Mouse (Mus musculus) neural tube, embryonic 12.5 days (tissue): ENCODE measurements around the gene Sfxn4. TPM values are rescaled to one million over a fixed set of nuclear protein-coding genes. Genes with fewer than 3 reads are reported as not detected.

Experiments
- ATAC-seq: fragments of 200-750 bp; cut with Nextera tagmentation; 2 replicates; pipeline ENCODE4 v1.8.0; 2017; ENCODE audit warnings: low read depth, mild to moderate bottlenecking, moderate TSS enrichment, moderate library complexity; ENCODE audit not compliant: low FRiP score
- H3K27ac ChIP-seq: fragments of 300-500 bp; sonication (generic); 2 replicates; pipeline ENCODE4 v1.5.1; 2016
- H3K27me3 ChIP-seq: fragments of 300-500 bp; sonication (generic); replicated peaks from 2 replicates; pipeline ENCODE4 v1.6.1; 2016; ENCODE audit warnings: mild to moderate bottlenecking
- H3K36me3 ChIP-seq: fragments of 300-500 bp; sonication (generic); 2 replicates; pipeline ENCODE4 v1.6.1; 2016; ENCODE audit warnings: mild to moderate bottlenecking
- H3K4me1 ChIP-seq: fragments of 300-500 bp; sonication (generic); 2 replicates; pipeline ENCODE4 v1.6.1; 2016
- H3K4me2 ChIP-seq: fragments of 300-500 bp; sonication (generic); replicated peaks from 2 replicates; pipeline ENCODE4 v1.6.1; 2016; ENCODE audit warnings: mild to moderate bottlenecking
- H3K4me3 ChIP-seq: fragments of 300-500 bp; sonication (generic); 2 replicates; pipeline ENCODE4 v1.5.1; 2016
- H3K9ac ChIP-seq: fragments of 300-500 bp; sonication (generic); 2 replicates; pipeline ENCODE4 v1.6.1; 2016; ENCODE audit warnings: mild to moderate bottlenecking
- H3K9me3 ChIP-seq: fragments of 300-500 bp; sonication (generic); 2 replicates; pipeline ENCODE4 v1.6.1; 2016; ENCODE audit warnings: mild to moderate bottlenecking
- WGBS: fragments of 180-500 bp; shearing (Covaris S2); methylation state at CpG from one replicate; pipeline ENCODE4 v1.1.7; 2016; 5-methylcytosine and 5-hydroxymethylcytosine counted together
- polyA plus RNA-seq: library from polyadenylated mRNA; unstranded; fragments of >200 nt; fragmentation: Nextera tagmentation; extraction: Ambion mirVana; gene quantifications from 2 replicates; pipeline ENCODE4 v1.2.1, GENCODE M21; 2016

The Sfxn4 gene
- 14.2 and 15.0 TPM in 2 replicates for polyA plus RNA-seq

GRCm38 (mm10) chr19:60860868-60861700, at the start of gene Sfxn4:
TSS of gene Sfxn4 (minus strand) at chr19:60861479.
- ATAC-seq = peak; percentile 100
- Histone ChIP-seq H3K4me1 (no peaks in the 10 kb centered on the region), H3K4me2 (peak within 1 kb of the TSS; percentile 72), H3K27me3 (no peaks in the 10 kb centered on the region), H3K4me3 (peak within 1 kb of the TSS; percentile 47), H3K36me3 (peaks cover 12% of the 10 kb centered on the region), H3K9ac (peak within 1 kb of the TSS; percentile 67), H3K9me3 (no peaks in the 10 kb centered on the region), H3K27ac (no peak within 1 kb of the TSS)
- WGBS = 4% methylated on average over 30 of the region's 30 CpGs

GRCm38 (mm10) chr19:60910304-60910703, 49.0 kb upstream of the Sfxn4 start:
- no peak for ATAC-seq
- Histone ChIP-seq H3K36me3 (no peaks in the 10 kb centered on the region), H3K9me3 (no peaks in the 10 kb centered on the region), H3K4me3 (no peak overlapping the region), H3K9ac (no peak overlapping the region), H3K27ac (no peak overlapping the region), H3K27me3 (no peaks in the 10 kb centered on the region), H3K4me1 (no peaks in the 10 kb centered on the region), H3K4me2 (no peak overlapping the region)

- H3K36me3 ChIP-seq = no peaks in the 10 kb centered on the region
- H3K27me3 ChIP-seq = no peaks in the 10 kb centered on the region
- no peak overlapping the region for H3K27ac ChIP-seq
- WGBS = 93% methylated on average over 5 of the region's 5 CpGs
- no peak overlapping the region for H3K4me3 ChIP-seq
- H3K4me1 ChIP-seq = no peaks in the 10 kb centered on the region
- H3K9me3 ChIP-seq = no peaks in the 10 kb centered on the region
- no peak overlapping the region for H3K4me2 ChIP-seq
- no peak for ATAC-seq
- no peak overlapping the region for H3K9ac ChIP-seq
Measured at GRCm38 (mm10) chr19:60905477-60905876, 44.2 kb upstream of the Sfxn4 start.

GRCm38 (mm10) chr19:60903971-60904370, 42.7 kb upstream of the Sfxn4 start:
- ATAC-seq = no peak
- Histone ChIP-seq H3K27ac (no peak overlapping the region), H3K9ac (no peak overlapping the region), H3K4me1 (no peaks in the 10 kb centered on the region), H3K36me3 (no peaks in the 10 kb centered on the region), H3K27me3 (no peaks in the 10 kb centered on the region), H3K4me3 (no peak overlapping the region), H3K4me2 (no peak overlapping the region), H3K9me3 (no peaks in the 10 kb centered on the region)
- WGBS = 92% methylated on average over 1 of the region's 1 CpGs

GRCm38 (mm10) chr19:60903139-60903538, 41.9 kb upstream of the Sfxn4 start:
- 90% methylated on average over 1 of the region's 1 CpGs for WGBS
- ATAC-seq = no peak
- no peaks in the 10 kb centered on the region for H3K4me1 ChIP-seq

GRCm38 (mm10) chr19:60895251-60895880, 34.1 kb upstream of the Sfxn4 start:
- Histone ChIP-seq H3K9me3 (no peaks in the 10 kb centered on the region), H3K4me3 (no peak overlapping the region), H3K4me2 (no peak overlapping the region), H3K9ac (no peak overlapping the region), H3K27me3 (no peaks in the 10 kb centered on the region), H3K27ac (no peak overlapping the region), H3K4me1 (0 out of 2 replicates have a peak, but pooled peaks cover 9% of the 10 kb centered on the region), H3K36me3 (no peaks in the 10 kb centered on the region)
- ATAC-seq = no peak
- WGBS = 48% methylated on average over 3 of the region's 3 CpGs

More at GRCm38 (mm10) chr19:60903139-60903538, 41.9 kb upstream of the Sfxn4 start:
- Histone ChIP-seq H3K36me3 (no peaks in the 10 kb centered on the region), H3K9ac (no peak overlapping the region), H3K27ac (no peak overlapping the region), H3K27me3 (no peaks in the 10 kb centered on the region), H3K4me3 (no peak overlapping the region), H3K4me2 (no peak overlapping the region), H3K9me3 (no peaks in the 10 kb centered on the region)

GRCm38 (mm10) chr19:60891934-60892547, 30.8 kb upstream of the Sfxn4 start:
- Histone ChIP-seq H3K9me3 (no peaks in the 10 kb centered on the region), H3K27me3 (no peaks in the 10 kb centered on the region), H3K4me1 (0 out of 2 replicates have a peak, but pooled peaks cover 14% of the 10 kb centered on the region), H3K27ac (no peak overlapping the region), H3K36me3 (no peaks in the 10 kb centered on the region), H3K4me2 (peak overlapping the region; percentile 65), H3K9ac (no peak overlapping the region), H3K4me3 (no peak overlapping the region)
- no peak for ATAC-seq
- 32% methylated on average over 1 of the region's 1 CpGs for WGBS

- Histone ChIP-seq H3K4me3 (peak overlapping the region; percentile 74), H3K9me3 (no peaks in the 10 kb centered on the region), H3K4me2 (peak overlapping the region; percentile 65), H3K4me1 (0 out of 2 replicates have a peak, but pooled peaks cover 14% of the 10 kb centered on the region), H3K9ac (peak overlapping the region; percentile 83; the same call in 1 of the 2 replicates), H3K27ac (no peak overlapping the region), H3K36me3 (no peaks in the 10 kb centered on the region), H3K27me3 (no peaks in the 10 kb centered on the region)
- ATAC-seq = no peak
- WGBS = 12% methylated on average over 4 of the region's 5 CpGs
Measured at GRCm38 (mm10) chr19:60891123-60891470, 29.8 kb upstream of the Sfxn4 start.

GRCm38 (mm10) chr19:60890391-60891122, 29.3 kb upstream of the Sfxn4 start:
- 0 out of 2 replicates have a peak, but pooled peaks cover 14% of the 10 kb centered on the region for H3K4me1 ChIP-seq
- H3K4me3 ChIP-seq = peak overlapping the region; percentile 74
- under 1% methylated on average over 41 of the region's 41 CpGs for whole genome bisulfite sequencing
- peak; percentile 65 for ATAC-seq
- peak overlapping the region; percentile 87 for H3K27ac ChIP-seq
- no peaks in the 10 kb centered on the region for H3K27me3 ChIP-seq
- peak overlapping the region; percentile 83 for H3K9ac ChIP-seq
- no peaks in the 10 kb centered on the region for H3K9me3 ChIP-seq
- H3K4me2 ChIP-seq = peak overlapping the region; percentile 65
- no peaks in the 10 kb centered on the region for H3K36me3 ChIP-seq

- Histone ChIP-seq H3K9me3 (no peaks in the 10 kb centered on the region), H3K4me1 (0 out of 2 replicates have a peak, but pooled peaks cover 14% of the 10 kb centered on the region), H3K36me3 (no peaks in the 10 kb centered on the region), H3K27ac (peak within 1 kb of the TSS; percentile 87), H3K4me3 (peak within 1 kb of the TSS; percentile 74), H3K27me3 (no peaks in the 10 kb centered on the region), H3K9ac (peak within 1 kb of the TSS; percentile 83), H3K4me2 (peak within 1 kb of the TSS; percentile 65)
- under 1% methylated on average over 54 of the region's 55 CpGs for WGBS
- ATAC-seq = peak; percentile 98
Measured at GRCm38 (mm10) chr19:60889714-60890315, 28.5 kb upstream of the Sfxn4 start, which contains the start of gene Grk5. TSS of gene Grk5 (plus strand) at chr19:60889749.

GRCm38 (mm10) chr19:60889101-60889713, 27.9 kb upstream of the Sfxn4 start:
- Histone ChIP-seq H3K27ac (no peak overlapping the region), H3K27me3 (no peaks in the 10 kb centered on the region), H3K9me3 (no peaks in the 10 kb centered on the region), H3K4me2 (peak overlapping the region; percentile 65), H3K4me3 (peak overlapping the region; percentile 74), H3K36me3 (no peaks in the 10 kb centered on the region), H3K9ac (peak overlapping the region; percentile 83; the same call in 1 of the 2 replicates), H3K4me1 (0 out of 2 replicates have a peak, but pooled peaks cover 14% of the 10 kb centered on the region)
- WGBS = 3% methylated on average over 17 of the region's 17 CpGs
- peak; percentile 10 for ATAC-seq
